Mouse (Mus musculus): ENCODE results near the gene Kmt2b. TPM values are rescaled to one million over a fixed set of nuclear protein-coding genes. Genes with fewer than 3 reads are reported as not detected.
A peak's percentile ranks its signal among the peaks of the same experiment; 100 is the strongest.

The Kmt2b gene
- polyA plus RNA-seq, 1 experiment from 2014 or later: 5.7 TPM

DNA sequence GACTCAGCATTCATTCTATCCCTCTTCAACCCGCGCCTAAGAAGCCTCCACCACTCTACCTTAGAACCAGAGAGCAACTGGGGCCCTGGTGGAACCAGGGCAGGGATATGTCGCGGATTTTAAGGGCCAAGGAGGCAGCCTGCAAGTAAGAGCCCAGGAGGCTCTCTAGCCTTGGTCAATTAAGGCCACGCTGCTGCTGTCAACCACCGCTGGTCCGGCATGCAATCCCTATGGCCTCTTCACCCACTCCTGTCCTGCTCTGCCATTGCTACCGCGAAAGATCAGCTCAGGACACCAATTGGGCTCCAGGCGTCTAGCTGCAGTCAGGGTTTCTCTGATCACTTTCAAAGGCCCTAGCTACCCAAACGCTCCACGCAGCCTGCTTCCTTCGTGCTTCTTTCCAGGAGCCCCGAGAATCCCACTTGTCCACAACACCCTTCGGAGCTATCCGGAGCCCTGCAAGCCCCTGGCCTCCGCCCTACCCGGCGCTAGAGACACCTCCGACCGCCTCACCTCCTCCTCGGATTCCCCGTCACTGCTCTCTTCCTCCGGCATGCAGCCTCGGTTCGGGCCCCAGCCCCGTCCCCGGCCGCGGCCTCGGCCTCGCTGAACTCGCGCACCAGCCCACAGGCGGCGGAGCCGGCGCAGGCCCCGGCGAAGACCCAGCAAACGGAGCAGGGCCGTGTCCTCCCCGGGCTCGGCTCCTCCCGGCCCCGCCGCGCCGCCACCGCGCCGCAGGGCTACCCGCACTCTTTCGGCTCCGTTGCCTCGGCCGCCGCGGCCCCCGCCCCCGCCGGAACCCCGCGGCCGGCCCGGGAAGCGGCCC, 471 bp downstream of the Kmt2b start:
- Histone ChIP-seq H3K4me3 (peak overlapping the region; percentile 80), H3K27me3 (replicated peaks) (no peaks in the 10 kb centered on the region), H3K9me3 (no peaks in the 10 kb centered on the region), H3K27ac (replicated peaks) (peak overlapping the region; percentile 90), H3K4me1 (peaks cover 23% of the 10 kb centered on the region), H3K9ac (peak overlapping the region; percentile 96), H3K36me3 (peaks cover 39% of the 10 kb centered on the region), H3K4me2 (peak overlapping the region; percentile 98)
- under 1% methylated on average over 67 of the region's 67 CpGs for WGBS
- ATAC-seq (ENCODE audit: extremely low read depth, insufficient number of reproducible peaks, low FRiP score, low TSS enrichment): peak; percentile 2; the same call in 1 of the 2 replicates

DNA sequence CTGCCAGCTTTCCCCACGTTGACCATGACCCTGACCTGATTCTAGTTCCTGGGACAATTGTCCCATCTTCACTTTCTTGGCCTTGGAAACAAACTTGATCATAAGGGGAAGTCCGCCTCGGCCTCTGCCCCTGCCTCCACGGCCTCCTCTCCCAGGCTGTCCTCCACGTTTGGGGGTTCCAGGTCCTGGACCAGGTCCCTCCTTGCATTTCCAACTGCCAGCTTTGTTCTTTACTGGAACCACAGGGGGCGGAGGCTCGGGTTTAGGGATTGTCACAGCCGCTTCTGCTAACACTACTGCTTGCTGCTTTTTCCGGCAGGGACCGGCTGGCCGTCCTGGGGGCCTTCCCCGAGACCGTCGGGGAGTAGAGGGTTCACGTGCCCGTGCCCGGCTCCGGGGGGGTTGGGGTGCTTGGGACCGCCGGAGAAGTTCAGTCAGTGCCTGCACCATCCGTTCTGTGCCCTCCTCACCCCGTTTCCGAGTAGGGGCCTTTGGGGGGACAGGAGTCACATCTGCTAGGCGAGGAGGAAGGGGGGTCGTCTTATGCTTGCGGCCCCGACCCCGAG, 2.0 kb downstream of the Kmt2b start:
- H3K9me3 ChIP-seq: no peaks in the 10 kb centered on the region
- H3K36me3 ChIP-seq: peaks cover 54% of the 10 kb centered on the region
- H3K4me1 ChIP-seq: peaks cover 23% of the 10 kb centered on the region
- ATAC-seq (ENCODE audit: extremely low read depth, insufficient number of reproducible peaks, low FRiP score, low TSS enrichment): no peak
- H3K4me2 ChIP-seq: peak overlapping the region; percentile 98
- H3K27ac ChIP-seq (replicated peaks): no peak overlapping the region
- peak overlapping the region; percentile 96 for H3K9ac ChIP-seq
- H3K27me3 ChIP-seq (replicated peaks): no peaks in the 10 kb centered on the region
- 89% methylated on average over 28 of the region's 28 CpGs for WGBS
- H3K4me3 ChIP-seq: peak overlapping the region; percentile 80

DNA sequence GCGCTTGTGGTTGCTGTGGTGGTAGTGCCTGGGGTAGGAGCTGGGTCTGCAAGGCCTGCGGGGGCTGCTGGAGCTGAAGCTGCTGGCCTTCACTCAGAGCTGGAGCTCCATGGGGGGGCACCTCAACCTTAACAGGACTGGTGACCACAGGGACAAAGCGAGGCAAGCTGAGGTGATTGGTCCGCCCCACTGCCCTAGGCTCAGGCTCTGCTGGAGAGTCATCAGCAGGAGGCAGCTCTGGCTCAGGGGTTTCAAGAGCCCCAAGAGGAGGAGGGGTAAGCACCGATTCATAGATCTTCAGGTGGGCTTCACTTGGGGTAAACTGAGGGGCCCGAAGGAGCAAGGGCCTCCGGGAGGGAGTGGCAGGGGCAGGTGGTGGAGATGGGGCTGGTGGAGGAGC, 3.4 kb downstream of the Kmt2b start:
- Histone ChIP-seq H3K9ac (no peak overlapping the region), H3K9me3 (no peaks in the 10 kb centered on the region), H3K4me1 (peaks cover 22% of the 10 kb centered on the region), H3K36me3 (peaks cover 68% of the 10 kb centered on the region), H3K27ac (replicated peaks) (no peak overlapping the region), H3K4me3 (no peak overlapping the region), H3K4me2 (no peak overlapping the region), H3K27me3 (replicated peaks) (no peaks in the 10 kb centered on the region)
- ATAC-seq (ENCODE audit: extremely low read depth, insufficient number of reproducible peaks, low FRiP score, low TSS enrichment): no peak
- WGBS: 96% methylated on average over 7 of the region's 7 CpGs

DNA sequence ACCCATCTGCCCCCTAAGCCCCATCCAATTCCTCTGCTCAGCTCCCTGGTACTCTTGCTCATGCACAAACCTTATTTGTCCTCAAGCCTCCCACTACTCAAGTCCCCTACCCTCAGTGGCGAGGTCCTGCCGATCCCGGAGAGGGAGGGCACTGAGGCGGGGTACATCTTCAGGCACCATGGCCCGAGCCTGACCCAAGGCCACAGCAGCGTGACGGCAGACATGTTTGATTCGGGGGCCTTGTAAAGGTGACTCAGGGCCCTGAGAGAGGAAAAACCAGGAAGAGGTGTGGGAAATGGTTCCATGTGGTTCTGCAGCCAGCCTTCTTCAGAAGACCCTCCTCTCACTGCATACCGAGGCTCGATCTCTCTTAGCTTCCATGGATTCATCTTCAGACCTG, 4.2 kb downstream of the Kmt2b start:
- Histone ChIP-seq H3K9me3 (no peaks in the 10 kb centered on the region), H3K36me3 (peaks cover 76% of the 10 kb centered on the region), H3K9ac (no peak overlapping the region), H3K27me3 (replicated peaks) (no peaks in the 10 kb centered on the region), H3K27ac (replicated peaks) (no peak overlapping the region), H3K4me2 (no peak overlapping the region), H3K4me1 (peaks cover 15% of the 10 kb centered on the region), H3K4me3 (no peak overlapping the region)
- WGBS: 96% methylated on average over 10 of the region's 10 CpGs
- no peak for ATAC-seq (ENCODE audit: extremely low read depth, insufficient number of reproducible peaks, low FRiP score, low TSS enrichment)

DNA sequence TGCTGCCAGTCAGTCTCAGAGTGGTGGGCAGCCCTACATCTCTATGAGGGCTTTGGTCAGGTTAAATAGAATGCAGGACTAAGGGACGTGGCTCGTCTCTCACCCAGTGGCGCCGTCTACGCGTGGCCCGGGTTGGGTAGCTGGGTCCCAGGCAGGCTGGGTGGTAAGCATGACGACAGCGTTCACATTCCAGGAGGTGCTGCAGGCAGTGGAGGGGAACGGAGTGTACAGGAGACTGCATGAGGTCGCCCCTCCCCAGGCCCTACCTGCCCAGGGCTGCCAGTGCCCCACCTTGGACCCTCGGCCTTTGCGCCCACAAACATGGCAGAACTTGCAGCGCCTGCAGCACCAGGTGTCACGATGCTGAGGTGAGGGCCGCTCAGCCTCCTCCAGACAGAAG, 7.0 kb downstream of the Kmt2b start:
- no peak overlapping the region for H3K9ac ChIP-seq
- ATAC-seq (ENCODE audit: extremely low read depth, insufficient number of reproducible peaks, low FRiP score, low TSS enrichment): no peak
- WGBS: 93% methylated on average over 16 of the region's 16 CpGs

DNA sequence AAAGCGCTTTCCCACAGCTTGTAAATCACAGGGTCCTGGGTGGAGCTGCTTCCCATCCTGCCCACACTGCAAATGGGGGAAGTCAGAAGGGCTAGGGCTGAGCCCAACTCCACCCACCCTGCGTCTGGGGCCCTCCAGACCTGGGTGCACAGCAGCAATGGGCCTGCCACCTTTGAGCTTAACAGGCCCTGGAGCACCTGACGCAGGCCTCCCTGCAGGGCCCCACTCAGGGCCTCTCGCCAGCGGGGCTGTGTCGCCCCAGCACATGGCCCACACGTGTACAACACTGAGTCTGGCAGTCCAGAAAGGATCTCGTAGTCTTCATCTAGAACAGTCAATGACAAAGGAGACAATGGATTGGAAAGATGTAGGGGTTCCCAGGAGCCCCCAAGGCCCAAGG, 8.6 kb downstream of the Kmt2b start:
- Histone ChIP-seq H3K9me3 (no peaks in the 10 kb centered on the region), H3K9ac (no peak overlapping the region), H3K4me1 (no peaks in the 10 kb centered on the region), H3K27me3 (replicated peaks) (no peaks in the 10 kb centered on the region), H3K4me3 (no peak overlapping the region), H3K36me3 (peaks cover 100% of the 10 kb centered on the region), H3K4me2 (no peak overlapping the region), H3K27ac (replicated peaks) (no peak overlapping the region)
- no peak for ATAC-seq (ENCODE audit: extremely low read depth, insufficient number of reproducible peaks, low FRiP score, low TSS enrichment)
- 94% methylated on average over 8 of the region's 8 CpGs for WGBS

More for the DNA sequence above, 7.0 kb downstream of the Kmt2b start:
- peaks cover 3% of the 10 kb centered on the region for H3K4me1 ChIP-seq
- H3K27ac ChIP-seq (replicated peaks): no peak overlapping the region
- H3K27me3 ChIP-seq (replicated peaks): no peaks in the 10 kb centered on the region
- no peak overlapping the region for H3K4me2 ChIP-seq
- H3K36me3 ChIP-seq: peaks cover 100% of the 10 kb centered on the region
- no peak overlapping the region for H3K4me3 ChIP-seq
- no peaks in the 10 kb centered on the region for H3K9me3 ChIP-seq

DNA sequence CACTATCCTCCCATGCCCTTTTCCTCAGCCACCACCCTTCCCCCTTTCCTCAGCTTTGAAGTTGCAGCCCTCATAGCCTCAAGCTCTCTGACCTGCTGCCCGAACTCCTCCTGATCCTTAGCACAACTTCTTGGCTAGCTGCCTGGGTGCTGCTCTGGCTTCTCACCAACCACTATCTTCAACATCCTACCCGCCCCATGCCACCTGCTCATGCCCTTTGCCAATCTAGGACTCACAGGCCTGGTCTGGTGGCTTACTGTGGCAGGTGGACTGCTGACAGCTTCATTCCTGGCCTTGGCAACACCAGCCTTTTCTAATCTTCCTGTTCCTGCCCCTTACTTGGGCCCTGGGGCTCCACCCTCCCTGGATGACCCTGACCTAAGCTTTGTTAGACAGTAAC, 15.6 kb downstream of the Kmt2b start:
- Histone ChIP-seq H3K9me3 (no peaks in the 10 kb centered on the region), H3K4me3 (no peak overlapping the region), H3K4me1 (0 out of 2 replicates have a peak, but pooled peaks cover 3% of the 10 kb centered on the region), H3K36me3 (peaks cover 98% of the 10 kb centered on the region), H3K27ac (replicated peaks) (no peak overlapping the region), H3K27me3 (replicated peaks) (no peaks in the 10 kb centered on the region), H3K4me2 (no peak overlapping the region), H3K9ac (no peak overlapping the region)
- 68% methylated on average over 2 of the region's 2 CpGs for WGBS
- ATAC-seq (ENCODE audit: extremely low read depth, insufficient number of reproducible peaks, low FRiP score, low TSS enrichment): no peak

DNA sequence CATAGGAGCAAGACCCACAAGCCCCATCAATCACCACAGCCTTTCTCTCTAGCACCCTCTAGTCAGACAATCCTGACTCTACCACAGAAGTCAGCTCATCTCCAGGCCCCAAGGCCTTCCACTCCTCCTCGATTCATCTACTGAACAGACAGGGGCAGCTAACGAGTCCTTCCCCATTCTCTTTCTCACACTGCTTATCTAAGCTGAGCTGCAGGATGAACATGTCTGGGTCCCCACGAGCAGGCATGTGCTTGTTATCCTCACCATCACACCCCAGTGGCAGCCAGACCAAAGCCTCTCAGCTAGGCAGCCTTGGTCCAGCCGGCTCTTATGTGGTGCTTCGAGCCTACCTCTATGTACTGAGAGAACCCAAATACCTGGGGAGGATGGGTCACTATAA, 16.1 kb downstream of the Kmt2b start:
- 0 out of 2 replicates have a peak, but pooled peaks cover 3% of the 10 kb centered on the region for H3K4me1 ChIP-seq
- H3K27me3 ChIP-seq (replicated peaks): no peaks in the 10 kb centered on the region
- H3K27ac ChIP-seq (replicated peaks): no peak overlapping the region
- no peak overlapping the region for H3K4me3 ChIP-seq
- no peak for ATAC-seq (ENCODE audit: extremely low read depth, insufficient number of reproducible peaks, low FRiP score, low TSS enrichment)
- no peak overlapping the region for H3K4me2 ChIP-seq
- no peak overlapping the region for H3K9ac ChIP-seq
- 84% methylated on average over 5 of the region's 5 CpGs for WGBS
- H3K9me3 ChIP-seq: no peaks in the 10 kb centered on the region
- H3K36me3 ChIP-seq: peaks cover 97% of the 10 kb centered on the region

- H3K4me3 ChIP-seq: no peak overlapping the region
- no peak for ATAC-seq (ENCODE audit: extremely low read depth, insufficient number of reproducible peaks, low FRiP score, low TSS enrichment)
- peaks cover 81% of the 10 kb centered on the region for H3K36me3 ChIP-seq
- no peak overlapping the region for H3K4me2 ChIP-seq
- H3K27me3 ChIP-seq (replicated peaks): no peaks in the 10 kb centered on the region
- no peaks in the 10 kb centered on the region for H3K9me3 ChIP-seq
- 84% methylated on average over 11 of the region's 11 CpGs for WGBS
- peaks cover 9% of the 10 kb centered on the region for H3K4me1 ChIP-seq
- H3K27ac ChIP-seq (replicated peaks): no peak overlapping the region
- no peak overlapping the region for H3K9ac ChIP-seq
Observed at GRCm38 (mm10) chr7:30567555-30567954, 21.0 kb downstream of the Kmt2b start.

DNA sequence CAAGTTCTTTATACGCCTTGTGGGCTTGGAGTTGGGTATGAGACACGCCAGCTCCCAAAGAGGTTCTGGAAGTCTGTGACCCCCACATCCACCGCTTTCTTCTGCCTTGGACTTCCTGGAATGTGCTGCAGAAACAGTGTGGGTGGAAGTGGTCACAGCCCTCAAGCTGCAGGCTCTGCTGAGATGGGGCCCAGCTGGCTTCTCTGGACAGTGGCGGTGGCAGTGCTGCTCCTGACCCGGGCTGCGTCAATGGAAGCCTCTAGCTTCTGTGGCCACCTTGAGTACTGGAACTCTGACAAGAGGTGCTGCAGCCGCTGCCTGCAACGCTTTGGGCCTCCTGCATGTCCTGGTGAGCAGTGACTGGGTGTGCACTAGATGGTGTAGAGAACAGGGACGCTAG, 22.5 kb downstream of the Kmt2b start:
- Histone ChIP-seq H3K4me2 (no peak overlapping the region), H3K27ac (replicated peaks) (no peak overlapping the region), H3K27me3 (replicated peaks) (no peaks in the 10 kb centered on the region), H3K4me3 (no peak overlapping the region), H3K36me3 (peaks cover 73% of the 10 kb centered on the region), H3K9ac (no peak overlapping the region), H3K9me3 (no peaks in the 10 kb centered on the region), H3K4me1 (peaks cover 12% of the 10 kb centered on the region)
- 80% methylated on average over 9 of the region's 9 CpGs for WGBS
- no peak for ATAC-seq (ENCODE audit: extremely low read depth, insufficient number of reproducible peaks, low FRiP score, low TSS enrichment)

- ATAC-seq (ENCODE audit: extremely low read depth, insufficient number of reproducible peaks, low FRiP score, low TSS enrichment): no peak
- Histone ChIP-seq H3K9ac (peak within 1 kb of the TSS; percentile 96), H3K4me3 (no peak within 1 kb of the TSS), H3K9me3 (no peaks in the 10 kb centered on the region), H3K4me2 (peak within 1 kb of the TSS; percentile 85), H3K4me1 (peaks cover 15% of the 10 kb centered on the region), H3K27ac (replicated peaks) (no peak within 1 kb of the TSS), H3K36me3 (peaks cover 64% of the 10 kb centered on the region), H3K27me3 (replicated peaks) (no peaks in the 10 kb centered on the region)
- 87% methylated on average over 12 of the region's 12 CpGs for WGBS
Observed at GRCm38 (mm10) chr7:30564970-30565571, 23.5 kb downstream of the Kmt2b start, which contains the start of gene Igflr1. Igflr1 (plus strand) TSS chr7:30565427.
